Mouse (Mus musculus): ENCODE data around the gene Samd10.

The Samd10 gene

GRCm38 (mm10) chr2:181577981-181578581 lies 20.9 kb downstream of the Samd10 start:
- no peak for DNase-seq (ENCODE audit: low read depth, low spot score)

- no peak for DNase-seq (ENCODE audit: low read depth, low spot score)
Observed at GRCm38 (mm10) chr2:181577126-181577525, 21.9 kb downstream of the Samd10 start.

- no peak for DNase-seq (ENCODE audit: low read depth, low spot score)
Observed at GRCm38 (mm10) chr2:181576613-181577012, 22.4 kb downstream of the Samd10 start.

GRCm38 (mm10) chr2:181574921-181575545 lies 24.0 kb downstream of the Samd10 start:
- no peak for DNase-seq (ENCODE audit: low read depth, low spot score)

GRCm38 (mm10) chr2:181573961-181574360 lies 25.1 kb downstream of the Samd10 start:
- DNase-seq (ENCODE audit: low read depth, low spot score): no peak

- DNase-seq (ENCODE audit: low read depth, low spot score): no peak
Observed at GRCm38 (mm10) chr2:181572921-181573920, 25.8 kb downstream of the Samd10 start.

- DNase-seq (ENCODE audit: low read depth, low spot score): no peak
Observed at GRCm38 (mm10) chr2:181571941-181572670, 26.9 kb downstream of the Samd10 start.

- no peak for DNase-seq (ENCODE audit: low read depth, low spot score)
Observed at GRCm38 (mm10) chr2:181570921-181571595, 28.0 kb downstream of the Samd10 start.

- DNase-seq (ENCODE audit: low read depth, low spot score): no peak
Observed at GRCm38 (mm10) chr2:181570375-181570774, 28.6 kb downstream of the Samd10 start.

GRCm38 (mm10) chr2:181569856-181570255 lies 29.2 kb downstream of the Samd10 start:
- no peak for DNase-seq (ENCODE audit: low read depth, low spot score)

- DNase-seq (ENCODE audit: low read depth, low spot score): peak; percentile 28
Observed at GRCm38 (mm10) chr2:181568272-181569008, 30.6 kb downstream of the Samd10 start.

GRCm38 (mm10) chr2:181567338-181567737 lies 31.7 kb downstream of the Samd10 start:
- DNase-seq (ENCODE audit: low read depth, low spot score): no peak

GRCm38 (mm10) chr2:181553772-181554171 lies 45.2 kb downstream of the Samd10 start:
- no peak for DNase-seq (ENCODE audit: low read depth, low spot score)

GRCm38 (mm10) chr2:181550233-181550632 lies 48.8 kb downstream of the Samd10 start:
- DNase-seq (ENCODE audit: low read depth, low spot score): no peak

- DNase-seq (ENCODE audit: low read depth, low spot score): no peak
Observed at GRCm38 (mm10) chr2:181548682-181549081, 50.3 kb downstream of the Samd10 start.

GRCm38 (mm10) chr2:181548227-181548626 lies 50.8 kb downstream of the Samd10 start:
- no peak for DNase-seq (ENCODE audit: low read depth, low spot score)

- no peak for DNase-seq (ENCODE audit: low read depth, low spot score)
Observed at GRCm38 (mm10) chr2:181546142-181546541, 52.9 kb downstream of the Samd10 start.

Measured in forelimb bud, embryonic 11.5 days (tissue).